Mouse (Mus musculus): ENCODE results near the gene Tspan7. TPM values are rescaled to one million over a fixed set of nuclear protein-coding genes. Genes with fewer than 3 reads are reported as not detected.

Tspan7 gene
- 113 and 122 TPM in 2 replicates for polyA plus RNA-seq (2015; fragmentation: Nextera tagmentation; extraction: Ambion mirVana)

DNA sequence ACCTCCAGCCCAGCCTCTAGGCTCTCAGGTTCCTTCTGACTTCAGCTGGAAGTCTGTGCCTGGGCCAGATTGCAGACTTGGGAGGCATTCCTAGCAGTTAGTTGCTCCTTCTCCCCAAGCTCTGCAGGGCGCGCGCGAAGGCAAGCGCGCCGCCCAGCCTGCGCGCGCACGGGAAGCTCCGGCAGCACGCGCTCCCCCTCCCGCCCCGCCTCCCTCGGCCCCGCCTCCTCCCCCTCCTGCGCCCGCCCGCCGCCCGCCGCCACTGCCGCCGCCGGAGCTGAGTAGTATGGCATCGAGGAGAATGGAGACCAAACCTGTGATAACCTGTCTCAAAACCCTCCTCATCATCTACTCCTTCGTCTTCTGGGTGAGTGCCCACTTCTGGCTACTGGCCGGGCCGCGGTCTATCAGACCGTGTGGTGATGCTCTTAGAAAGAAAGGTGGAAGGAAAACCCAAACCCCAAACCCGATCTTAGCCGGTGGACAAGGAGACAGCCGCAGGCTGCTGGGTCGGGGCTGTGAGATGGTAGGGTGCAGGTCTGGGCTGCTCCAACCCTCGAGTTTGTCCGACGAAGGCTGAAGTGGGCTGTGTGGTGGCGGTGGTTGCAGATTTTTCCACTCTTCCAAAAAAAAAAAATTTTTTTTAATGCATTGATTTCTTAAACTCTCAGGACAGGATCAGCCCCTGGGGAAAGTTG is at the start of gene Tspan7:
Tspan7 (plus strand) TSS at position 287 of the 698 bp plus-strand sequence.
- Histone ChIP-seq H3K36me3 (ENCODE audit: control insufficient read depth, insufficient read depth, low read length) (no peaks in the 10 kb centered on the region), H3K9ac (ENCODE audit: low read length) (peak within 1 kb of the TSS; percentile 63), H3K4me1 (ENCODE audit: control insufficient read depth, insufficient read depth, low read length) (no peaks in the 10 kb centered on the region), H3K27ac (ENCODE audit: low read length) (no peak within 1 kb of the TSS; the same call in 1 of the 2 replicates), H3K9me3 (replicated peaks; ENCODE audit: control insufficient read depth, low read length) (no peaks in the 10 kb centered on the region), H3K4me2 (ENCODE audit: low read depth, low read length) (peak within 1 kb of the TSS; percentile 67), H3K27me3 (ENCODE audit: control insufficient read depth, insufficient read depth, low read length) (no peaks in the 10 kb centered on the region), H3K4me3 (replicated peaks; ENCODE audit: low read length) (peak within 1 kb of the TSS; percentile 60)
- ATAC-seq (ENCODE audit: insufficient read depth, low FRiP score): peak; percentile 81; the same call in 1 of the 2 replicates
- WGBS: 18% methylated on average over 28 of the region's 41 CpGs

DNA sequence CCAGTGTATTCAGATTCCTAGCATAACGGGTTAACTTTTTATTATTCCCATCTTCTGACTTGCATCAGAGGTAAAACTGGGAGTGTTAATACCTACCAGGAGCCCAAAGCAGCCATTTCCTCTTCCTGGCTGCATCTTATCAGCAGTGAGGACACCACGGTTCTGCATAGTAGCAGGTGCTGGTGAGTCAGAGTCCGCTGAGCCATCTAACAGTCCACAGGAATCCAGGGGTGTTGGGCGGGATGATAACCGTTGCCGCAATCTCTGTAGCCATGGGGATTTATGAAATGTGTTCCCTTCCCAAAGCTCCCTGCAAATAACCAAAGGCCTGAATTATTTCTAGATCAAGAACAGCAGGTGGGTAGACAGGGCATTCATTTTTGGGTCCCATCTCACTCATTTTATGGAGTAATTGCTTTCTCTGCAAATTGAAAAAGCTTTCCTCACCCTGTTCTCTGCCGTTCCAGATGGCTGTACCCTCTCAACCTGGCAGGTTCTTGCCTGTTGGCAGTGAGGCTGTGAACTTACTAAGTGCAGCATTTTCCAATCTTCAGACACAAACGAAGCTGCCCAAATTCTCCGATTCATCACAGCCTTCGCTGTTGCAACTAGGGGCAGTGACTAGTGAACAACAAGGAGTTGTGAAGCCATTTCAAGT is 35.5 kb upstream of the Tspan7 start:
- Histone ChIP-seq H3K9me3 (replicated peaks; ENCODE audit: control insufficient read depth, low read length) (no peaks in the 10 kb centered on the region), H3K36me3 (ENCODE audit: control insufficient read depth, insufficient read depth, low read length) (no peaks in the 10 kb centered on the region), H3K4me3 (replicated peaks; ENCODE audit: low read length) (no peak overlapping the region), H3K4me1 (ENCODE audit: control insufficient read depth, insufficient read depth, low read length) (no peaks in the 10 kb centered on the region), H3K4me2 (ENCODE audit: low read depth, low read length) (no peak overlapping the region), H3K9ac (ENCODE audit: low read length) (no peak overlapping the region), H3K27ac (ENCODE audit: low read length) (no peak overlapping the region), H3K27me3 (ENCODE audit: control insufficient read depth, insufficient read depth, low read length) (no peaks in the 10 kb centered on the region)
- WGBS: 78% methylated on average over 10 of the region's 10 CpGs
- no peak for ATAC-seq (ENCODE audit: insufficient read depth, low FRiP score)

DNA sequence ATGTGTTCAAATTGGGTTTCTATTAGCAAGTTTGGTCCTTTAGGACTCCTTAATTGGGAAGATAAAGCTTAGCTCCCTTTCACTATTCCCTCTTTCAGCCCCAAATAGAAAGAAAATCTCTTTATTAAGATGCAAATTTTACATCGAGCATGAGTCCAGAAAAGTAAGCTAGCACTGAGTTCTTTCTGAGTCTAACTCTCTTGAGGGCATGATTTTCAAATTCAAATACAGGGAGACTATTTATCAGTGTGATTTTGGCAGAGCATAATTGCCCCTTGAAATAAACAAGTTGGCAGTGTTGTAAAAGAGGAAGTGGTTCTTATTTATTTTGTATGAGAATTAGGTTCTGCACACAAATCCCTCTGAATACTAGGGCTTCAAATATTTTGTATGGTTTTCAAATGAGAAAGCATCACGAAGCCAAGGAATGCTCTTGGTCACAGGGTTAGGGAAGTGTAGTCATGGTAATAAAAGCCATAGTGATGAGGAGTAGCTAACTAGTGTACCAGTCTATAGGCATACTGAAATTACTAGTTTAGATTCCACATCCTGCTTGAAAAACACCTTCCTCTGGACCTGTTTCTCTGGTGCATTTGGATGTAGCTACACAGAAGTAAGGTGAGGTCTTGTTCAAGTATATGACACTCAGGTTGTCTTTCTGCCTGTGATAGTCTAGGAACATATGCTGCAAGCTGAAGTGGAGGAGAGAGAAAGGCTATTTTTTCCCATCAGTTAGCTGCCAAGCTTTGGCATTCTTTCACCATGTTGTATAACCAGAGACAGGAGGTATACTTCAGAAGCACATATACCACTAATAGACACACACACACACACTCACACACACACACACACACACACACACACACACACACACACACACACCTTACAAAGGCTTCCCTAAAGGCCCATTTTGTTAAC is 34.6 kb upstream of the Tspan7 start:
- Histone ChIP-seq H3K9me3 (replicated peaks; ENCODE audit: control insufficient read depth, low read length) (no peaks in the 10 kb centered on the region), H3K27me3 (ENCODE audit: control insufficient read depth, insufficient read depth, low read length) (no peaks in the 10 kb centered on the region), H3K4me3 (replicated peaks; ENCODE audit: low read length) (no peak overlapping the region), H3K9ac (ENCODE audit: low read length) (no peak overlapping the region), H3K4me2 (ENCODE audit: low read depth, low read length) (no peak overlapping the region), H3K4me1 (ENCODE audit: control insufficient read depth, insufficient read depth, low read length) (no peaks in the 10 kb centered on the region), H3K36me3 (ENCODE audit: control insufficient read depth, insufficient read depth, low read length) (no peaks in the 10 kb centered on the region), H3K27ac (ENCODE audit: low read length) (no peak overlapping the region)
- WGBS: 50% methylated on average over 2 of the region's 2 CpGs
- ATAC-seq (ENCODE audit: insufficient read depth, low FRiP score): no peak

DNA sequence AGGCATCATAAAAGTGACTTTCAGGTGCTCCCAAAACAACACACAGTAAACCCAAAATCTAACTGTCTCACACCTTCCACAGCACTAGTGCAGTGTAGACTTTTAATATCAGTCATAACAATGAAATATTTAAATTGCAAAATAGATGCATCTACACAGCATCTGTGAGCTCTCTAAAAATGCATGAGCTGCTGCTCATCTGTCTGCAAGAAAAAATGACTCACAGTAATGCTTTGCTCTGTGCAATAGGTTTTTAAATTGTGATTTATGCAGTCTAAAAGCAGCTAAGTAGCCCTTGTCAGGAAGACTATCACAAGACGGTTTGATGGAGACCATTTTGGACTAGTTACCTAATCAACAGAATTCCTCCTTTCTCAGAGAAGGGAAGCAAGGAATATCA is 31.2 kb upstream of the Tspan7 start:
- WGBS: 29% methylated on average over 1 of the region's 1 CpGs
- ATAC-seq (ENCODE audit: insufficient read depth, low FRiP score): no peak
- Histone ChIP-seq H3K4me2 (ENCODE audit: low read depth, low read length) (no peak overlapping the region), H3K4me3 (replicated peaks; ENCODE audit: low read length) (no peak overlapping the region), H3K36me3 (ENCODE audit: control insufficient read depth, insufficient read depth, low read length) (no peaks in the 10 kb centered on the region), H3K9ac (ENCODE audit: low read length) (no peak overlapping the region), H3K27ac (ENCODE audit: low read length) (no peak overlapping the region), H3K9me3 (replicated peaks; ENCODE audit: control insufficient read depth, low read length) (no peaks in the 10 kb centered on the region), H3K27me3 (ENCODE audit: control insufficient read depth, insufficient read depth, low read length) (no peaks in the 10 kb centered on the region), H3K4me1 (ENCODE audit: control insufficient read depth, insufficient read depth, low read length) (no peaks in the 10 kb centered on the region)

DNA sequence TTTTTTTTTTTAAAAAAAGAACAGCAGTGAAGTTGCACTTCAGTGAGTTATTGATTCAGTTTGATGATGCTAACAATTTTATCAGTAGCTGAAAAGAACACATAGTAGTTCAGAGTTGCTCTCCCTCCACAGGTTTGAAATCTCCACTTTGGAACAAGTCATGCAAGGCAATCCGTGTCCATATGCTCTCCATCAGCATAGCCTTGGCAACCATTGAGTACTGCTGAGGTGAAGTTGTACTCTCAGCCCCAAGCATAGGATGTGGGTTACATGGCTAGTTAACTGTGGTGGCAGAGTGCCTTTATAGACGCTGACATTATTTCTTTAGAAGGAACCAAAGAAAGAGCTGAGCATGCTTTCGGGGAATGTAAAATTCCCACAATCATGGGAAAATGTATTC is 27.7 kb upstream of the Tspan7 start:
- H3K4me1 ChIP-seq (ENCODE audit: control insufficient read depth, insufficient read depth, low read length): no peaks in the 10 kb centered on the region
- no peaks in the 10 kb centered on the region for H3K36me3 ChIP-seq (ENCODE audit: control insufficient read depth, insufficient read depth, low read length)
- no peak overlapping the region for H3K9ac ChIP-seq (ENCODE audit: low read length)
- no peak overlapping the region for H3K4me3 ChIP-seq (replicated peaks; ENCODE audit: low read length)
- no peaks in the 10 kb centered on the region for H3K9me3 ChIP-seq (replicated peaks; ENCODE audit: control insufficient read depth, low read length)
- no peak overlapping the region for H3K27ac ChIP-seq (ENCODE audit: low read length)
- ATAC-seq (ENCODE audit: insufficient read depth, low FRiP score): no peak
- whole genome bisulfite sequencing: 80% methylated on average over 3 of the region's 3 CpGs
- H3K4me2 ChIP-seq (ENCODE audit: low read depth, low read length): no peak overlapping the region
- no peaks in the 10 kb centered on the region for H3K27me3 ChIP-seq (ENCODE audit: control insufficient read depth, insufficient read depth, low read length)

DNA sequence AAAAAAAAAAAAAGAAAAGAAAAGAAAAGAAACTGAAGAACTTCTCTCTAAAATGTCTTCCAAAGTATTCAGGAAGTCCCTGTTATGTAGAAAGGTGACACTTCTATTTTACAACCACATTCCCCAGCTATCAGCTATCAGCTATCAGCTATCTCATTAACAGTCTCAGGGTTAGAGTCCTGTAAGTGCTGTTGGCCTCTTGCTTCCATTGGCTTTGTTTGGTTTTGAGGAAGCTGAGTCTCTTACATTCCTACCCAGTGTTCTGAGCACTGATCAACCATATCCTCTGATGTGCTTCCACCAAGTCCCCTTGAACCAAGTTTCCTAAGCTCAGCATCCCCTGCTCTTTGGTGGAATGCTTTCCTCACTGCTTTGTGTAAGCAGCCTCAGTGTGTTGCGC is 7.9 kb upstream of the Tspan7 start:
- WGBS: 87% methylated on average over 1 of the region's 1 CpGs
- H3K4me2 ChIP-seq (ENCODE audit: low read depth, low read length): no peak overlapping the region

DNA sequence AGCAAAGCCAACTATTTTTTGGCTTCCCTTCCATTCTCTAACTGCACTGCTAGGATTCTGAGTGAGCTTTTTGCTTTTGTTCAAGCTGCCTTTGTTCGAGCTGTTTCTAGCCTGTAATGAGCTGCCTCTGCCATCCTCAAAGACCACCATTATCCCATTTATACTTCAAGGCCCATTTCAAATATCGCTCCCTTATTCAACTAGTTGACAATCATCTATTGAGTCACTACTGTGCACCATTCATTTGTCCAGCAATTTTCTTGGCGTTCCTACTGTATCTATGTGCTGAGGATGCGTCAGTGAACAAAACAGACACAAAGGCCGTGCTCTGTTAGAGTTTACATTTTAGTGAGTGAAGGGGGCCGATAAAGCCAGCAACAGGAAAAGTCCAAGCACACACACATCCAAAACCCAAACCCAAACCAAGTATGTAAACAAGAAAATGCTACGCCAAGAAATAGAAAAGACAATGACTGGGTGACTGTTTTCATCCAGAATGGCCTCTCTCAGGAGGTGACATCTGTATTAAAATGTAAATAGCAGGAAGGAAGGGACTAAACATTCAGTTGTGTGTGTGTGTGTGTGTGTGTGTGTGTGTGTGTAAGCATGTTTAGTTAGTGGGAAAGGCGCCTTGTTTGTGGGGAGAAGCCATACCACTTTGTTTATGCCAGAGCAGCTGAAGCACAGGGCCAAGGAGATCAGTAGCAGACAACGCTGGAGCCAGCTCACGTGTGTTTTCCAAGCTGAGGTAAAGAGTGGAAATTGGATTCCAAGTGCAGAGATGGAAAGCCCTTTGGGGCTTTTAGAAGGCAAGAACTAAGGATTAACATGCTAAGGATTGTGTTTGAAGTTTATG is 5.7 kb upstream of the Tspan7 start:
- Histone ChIP-seq H3K4me3 (replicated peaks; ENCODE audit: low read length) (no peak overlapping the region), H3K9ac (ENCODE audit: low read length) (no peak overlapping the region), H3K4me1 (ENCODE audit: control insufficient read depth, insufficient read depth, low read length) (no peaks in the 10 kb centered on the region), H3K36me3 (ENCODE audit: control insufficient read depth, insufficient read depth, low read length) (no peaks in the 10 kb centered on the region), H3K4me2 (ENCODE audit: low read depth, low read length) (no peak overlapping the region), H3K9me3 (replicated peaks; ENCODE audit: control insufficient read depth, low read length) (no peaks in the 10 kb centered on the region), H3K27me3 (ENCODE audit: control insufficient read depth, insufficient read depth, low read length) (no peaks in the 10 kb centered on the region), H3K27ac (ENCODE audit: low read length) (no peak overlapping the region)
- no peak for ATAC-seq (ENCODE audit: insufficient read depth, low FRiP score)
- 73% methylated on average over 10 of the region's 10 CpGs for WGBS

More for the DNA sequence above, 7.9 kb upstream of the Tspan7 start:
- no peaks in the 10 kb centered on the region for H3K4me1 ChIP-seq (ENCODE audit: control insufficient read depth, insufficient read depth, low read length)
- no peak overlapping the region for H3K27ac ChIP-seq (ENCODE audit: low read length)
- H3K36me3 ChIP-seq (ENCODE audit: control insufficient read depth, insufficient read depth, low read length): no peaks in the 10 kb centered on the region
- ATAC-seq (ENCODE audit: insufficient read depth, low FRiP score): no peak
- H3K9me3 ChIP-seq (replicated peaks; ENCODE audit: control insufficient read depth, low read length): no peaks in the 10 kb centered on the region
- H3K4me3 ChIP-seq (replicated peaks; ENCODE audit: low read length): no peak overlapping the region
- no peaks in the 10 kb centered on the region for H3K27me3 ChIP-seq (ENCODE audit: control insufficient read depth, insufficient read depth, low read length)
- H3K9ac ChIP-seq (ENCODE audit: low read length): no peak overlapping the region

DNA sequence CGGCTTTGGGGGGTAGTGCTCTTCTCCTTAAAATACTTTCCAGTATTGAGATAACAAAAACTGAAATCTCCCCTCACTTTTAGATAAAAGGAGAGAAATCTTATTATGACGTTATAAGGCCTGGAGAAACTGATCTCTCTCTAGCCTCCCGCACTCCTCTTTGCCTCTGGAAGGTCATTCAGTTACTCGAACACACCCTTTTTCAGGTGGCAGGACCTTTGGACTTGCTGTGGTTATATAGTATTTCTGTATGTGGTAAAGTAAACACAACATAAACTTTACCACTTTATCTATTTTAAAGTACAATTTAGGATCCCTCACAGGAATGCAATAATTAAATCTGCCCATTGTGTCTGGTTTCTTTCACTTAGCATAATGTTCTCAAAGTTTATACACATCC is 5.0 kb upstream of the Tspan7 start:
- 69% methylated on average over 4 of the region's 4 CpGs for WGBS
- Histone ChIP-seq H3K36me3 (ENCODE audit: control insufficient read depth, insufficient read depth, low read length) (no peaks in the 10 kb centered on the region), H3K4me1 (ENCODE audit: control insufficient read depth, insufficient read depth, low read length) (no peaks in the 10 kb centered on the region), H3K27me3 (ENCODE audit: control insufficient read depth, insufficient read depth, low read length) (no peaks in the 10 kb centered on the region), H3K9ac (ENCODE audit: low read length) (no peak overlapping the region), H3K4me2 (ENCODE audit: low read depth, low read length) (no peak overlapping the region), H3K4me3 (replicated peaks; ENCODE audit: low read length) (no peak overlapping the region), H3K9me3 (replicated peaks; ENCODE audit: control insufficient read depth, low read length) (no peaks in the 10 kb centered on the region), H3K27ac (ENCODE audit: low read length) (no peak overlapping the region)
- no peak for ATAC-seq (ENCODE audit: insufficient read depth, low FRiP score)
